In genomic region chr10:122274181-122274580, GRCm38 (mm10) we compare ENCODE assay signal across 16 mouse cellular contexts.
DNase-seq lines count a peak whose midpoint lies in the region; ATAC-seq and TF ChIP-seq lines count a peak whose summit lies in the region.
"Had no signal": no experiment of that assay in that cellular context is flagged by ENCODE, and none has a peak within 500 bp of the region (broad histone marks: within the 10 kb centered on the region; RNA-seq: fewer than 3 reads in every experiment).

No protein-coding gene starts in this region.

- no peak overlapping the region for H3K4me2 ChIP-seq in lung, postnatal 0 days (replicated peaks; ENCODE audit: low read depth, low read length)
- H3K4me2 ChIP-seq: heart, embryonic 15.5 days; liver, embryonic 15.5 days; neural tube, embryonic 13.5 days had no signal

- H3K9me3 ChIP-seq in lung, postnatal 0 days (ENCODE audit: low read length), result no peaks in the 10 kb centered on the region
- H3K9me3 ChIP-seq: heart, embryonic 15.5 days; liver, embryonic 15.5 days; midbrain, embryonic 10.5 days; neural tube, embryonic 13.5 days had no signal

- TF ChIP-seq CTCF in lung, postnatal 0 days (IDR thresholded peaks at IDR 0.05), result no peak
- TF ChIP-seq CTCF in lung, adult 2 months (IDR thresholded peaks at IDR 0.05; ENCODE audit: insufficient read depth, low read length), result no peak

- H3K36me3 ChIP-seq in lung, postnatal 0 days (ENCODE audit: insufficient read depth, low read length), result no peaks in the 10 kb centered on the region
- H3K36me3 ChIP-seq: heart, embryonic 15.5 days; liver, embryonic 15.5 days; midbrain, embryonic 10.5 days; neural tube, embryonic 13.5 days had no signal

- TF ChIP-seq EP300 in lung, postnatal 0 days (IDR thresholded peaks at IDR 0.05), result no peak

- WGBS in lung, postnatal 0 days, result 42% methylated on average over 3 of the region's 3 CpGs
- WGBS in lung, adult 2 months, result 36% methylated on average over 3 of the region's 3 CpGs

- intact Hi-C loops in heart, postnatal 36 days (cut with DNase I), result no loop called here

- H3K4me1 ChIP-seq in lung, postnatal 0 days (ENCODE audit: insufficient read depth, low read depth, low read length), result no peaks in the 10 kb centered on the region
- no peaks in the 10 kb centered on the region for H3K4me1 ChIP-seq in lung, adult 2 months (ENCODE audit: control insufficient read depth, insufficient read depth, low read length)
- H3K4me1 ChIP-seq: heart, embryonic 15.5 days; liver, embryonic 15.5 days; midbrain, embryonic 10.5 days; neural tube, embryonic 13.5 days had no signal

- H3K4me3 ChIP-seq in lung, postnatal 0 days (ENCODE audit: low read depth, low read length), result no peak overlapping the region
- no peak overlapping the region for H3K4me3 ChIP-seq in lung, adult 2 months (replicated peaks; ENCODE audit: extremely low read depth, low read depth, low read length)
- H3K4me3 ChIP-seq: heart, embryonic 15.5 days; liver, embryonic 15.5 days; midbrain, embryonic 10.5 days; neural tube, embryonic 13.5 days had no signal

- ATAC-seq in lung, postnatal 0 days, result peak; percentile 49

- H3K27me3 ChIP-seq in lung, postnatal 0 days (replicated peaks; ENCODE audit: insufficient read depth, low read length), result no peaks in the 10 kb centered on the region
- H3K27me3 ChIP-seq: heart, embryonic 15.5 days; liver, embryonic 15.5 days; neural tube, embryonic 13.5 days had no signal

- no peak for TF ChIP-seq POLR2A in lung, adult 2 months (IDR thresholded peaks at IDR 0.05; ENCODE audit: borderline replicate concordance, extremely low read depth, low read depth, low read length)

- DNase-seq in heart, adult 18-20 months, result peak; percentile 14 to 26
- no peak for DNase-seq in heart, postnatal 36 days
- DNase-seq in lung, postnatal 0 days (ENCODE audit: low spot score), result peak; percentile 76
- no peak for DNase-seq in lung, adult 2 months
- DNase-seq in adrenal gland, postnatal 14 days, result peak; percentile 52
- peak; percentile 25 for DNase-seq in lung, postnatal 36 days
- DNase-seq in thymus, postnatal 36 days, result no peak
- no peak for DNase-seq in kidney, postnatal 14 days
- DNase-seq: B cell, adult 2 months; cerebellum, postnatal 14 days; spleen, adult 18-20 months had no signal

- no peak overlapping the region for H3K9ac ChIP-seq in lung, postnatal 0 days (replicated peaks; ENCODE audit: low read depth)
- H3K9ac ChIP-seq: heart, embryonic 15.5 days; liver, embryonic 15.5 days; neural tube, embryonic 13.5 days had no signal

- 0 out of 2 replicates have a peak overlapping the region, but pooled peaks have one; percentile 20 for H3K27ac ChIP-seq in lung, postnatal 0 days (ENCODE audit: low read length)
- H3K27ac ChIP-seq: heart, embryonic 15.5 days; liver, embryonic 15.5 days; midbrain, embryonic 10.5 days; neural tube, embryonic 13.5 days; stomach, postnatal 0 days had no signal

Comparison
In these comparisons a context has a peak if more than half of its experiments do, and no peak if none do; other contexts are left out.
1. DNase-seq: peak in heart, adult 18-20 months (2 of 2), lung, postnatal 0 days (single experiment), adrenal gland, postnatal 14 days (single experiment) and lung, postnatal 36 days (single experiment); none in heart, postnatal 36 days (0 of 2), lung, adult 2 months (single experiment), thymus, postnatal 36 days (0 of 2) and kidney, postnatal 14 days (single experiment).